Mouse (Mus musculus) stomach, postnatal 0 days (tissue): ENCODE results near the gene Pitx1. TPM values are rescaled to one million over a fixed set of nuclear protein-coding genes. Genes with fewer than 3 reads are reported as not detected.

Experiments used
- ATAC-seq: fragments of 200-750 bp; cut with Nextera tagmentation; 2 replicates; pipeline ENCODE4 v1.8.0; 2017; ENCODE audit not compliant: low FRiP score, low TSS enrichment
- DNase-seq: peaks from one replicate; pipeline ENCODE4 v3.0.0-alpha.2; 2016; ENCODE audit warnings: low spot score
- H3K27ac ChIP-seq: fragments of 300-500 bp; sonication (generic); replicated peaks from 2 replicates; pipeline ENCODE4 v1.5.1; 2014; ENCODE audit warnings: mild to moderate bottlenecking, control low read depth
- H3K27me3 ChIP-seq: fragments of 300-500 bp; sonication (generic); 2 replicates; pipeline ENCODE4 v1.6.1; 2014; ENCODE audit warnings: low read length; ENCODE audit not compliant: control insufficient read depth, insufficient read depth
- H3K36me3 ChIP-seq: fragments of 300-500 bp; sonication (generic); 2 replicates; pipeline ENCODE4 v1.6.1; 2014; ENCODE audit warnings: low read length, mixed read lengths; ENCODE audit not compliant: control insufficient read depth, insufficient read depth
- H3K4me1 ChIP-seq: fragments of 300-500 bp; sonication (generic); replicated peaks from 2 replicates; pipeline ENCODE4 v1.6.1; 2014; ENCODE audit warnings: antibody characterized with exemption; ENCODE audit not compliant: control insufficient read depth, insufficient read depth
- H3K4me2 ChIP-seq: fragments of 300-500 bp; sonication (generic); replicated peaks from 2 replicates; pipeline ENCODE4 v1.6.1; 2014; ENCODE audit warnings: low read depth, mild to moderate bottlenecking, control low read depth, moderate library complexity
- H3K4me3 ChIP-seq: fragments of 300-500 bp; sonication (generic); 2 replicates; pipeline ENCODE4 v1.5.1; 2014; ENCODE audit warnings: low read depth, low read length, control low read depth
- H3K9ac ChIP-seq: fragments of 300-500 bp; sonication (generic); 2 replicates; pipeline ENCODE4 v1.6.1; 2014; ENCODE audit warnings: mild to moderate bottlenecking, low read length, control low read depth, mixed read lengths
- H3K9me3 ChIP-seq: fragments of 300-500 bp; sonication (generic); 2 replicates; pipeline ENCODE4 v1.6.1; 2016; ENCODE audit warnings: low read length; ENCODE audit not compliant: control insufficient read depth
- CTCF ChIP-seq: IDR thresholded peaks from 2 replicates; pipeline ENCODE4 v1.5.1; 2016; ENCODE audit warnings: antibody characterized with exemption, low read depth, mild to moderate bottlenecking, moderate library complexity
- EP300 ChIP-seq: optimal IDR thresholded peaks from 2 replicates; pipeline ENCODE3; 2016; ENCODE audit warnings: antibody characterized with exemption
- WGBS: fragments of 180-500 bp; shearing (Covaris S2); extraction: QIAGEN DNeasy Blood & Tissue Kit; methylation state at CpG from one replicate; pipeline ENCODE4 v1.1.7; 2014; 5-methylcytosine and 5-hydroxymethylcytosine counted together
- polyA plus RNA-seq: library from polyadenylated mRNA; unstranded; fragments of >200 nt; fragmentation: Nextera tagmentation; extraction: Ambion mirVana; gene quantifications from 2 replicates; pipeline ENCODE4 v1.2.1, GENCODE M21; 2015

The Pitx1 gene
- polyA plus RNA-seq, 1 experiment from 2014 or later: 193 TPM

DNA sequence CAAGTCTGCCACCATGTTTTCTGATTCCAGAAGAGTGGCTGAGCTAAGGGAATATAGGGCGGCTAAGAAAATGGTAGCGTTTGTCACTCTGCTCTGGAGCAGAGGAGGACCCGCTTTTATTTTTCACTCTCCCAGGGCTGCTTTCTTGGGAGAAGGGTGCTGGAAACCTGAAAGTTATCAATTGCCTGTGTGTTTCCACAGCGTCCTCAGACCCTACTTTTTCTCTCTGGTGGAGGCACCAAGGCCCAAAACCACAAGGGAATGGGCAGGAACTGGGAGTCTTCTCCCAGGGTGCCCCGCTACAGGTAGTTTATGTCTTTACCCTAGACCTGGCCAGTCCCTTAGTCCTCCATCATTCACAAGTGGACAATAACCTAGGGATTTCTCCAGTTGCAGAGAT is 1.3 kb downstream of the Pitx1 start:
- H3K4me2 ChIP-seq: peak overlapping the region; percentile 81
- 34% methylated on average over 5 of the region's 5 CpGs for WGBS
- H3K9ac ChIP-seq: peak overlapping the region; percentile 98
- 0 out of 2 replicates have a peak, but pooled peaks cover 3% of the 10 kb centered on the region for H3K4me1 ChIP-seq
- DNase-seq (no peak), ATAC-seq (no peak)
- TF ChIP-seq EP300: no peak
- TF ChIP-seq CTCF: no peak
- peak overlapping the region; percentile 67 for H3K27ac ChIP-seq
- H3K9me3 ChIP-seq: no peaks in the 10 kb centered on the region
- peak overlapping the region; percentile 87 for H3K4me3 ChIP-seq
- H3K36me3 ChIP-seq: no peaks in the 10 kb centered on the region
- 0 out of 2 replicates have a peak, but pooled peaks cover 3% of the 10 kb centered on the region for H3K27me3 ChIP-seq

GRCm38 (mm10) chr13:55833921-55834320 is 2.1 kb downstream of the Pitx1 start:
- no peaks in the 10 kb centered on the region for H3K9me3 ChIP-seq
- peak overlapping the region; percentile 81 for H3K4me2 ChIP-seq
- H3K9ac ChIP-seq: peak overlapping the region; percentile 98
- no peaks in the 10 kb centered on the region for H3K36me3 ChIP-seq
- 0 out of 2 replicates have a peak, but pooled peaks cover 3% of the 10 kb centered on the region for H3K27me3 ChIP-seq
- 0 out of 2 replicates have a peak, but pooled peaks cover 3% of the 10 kb centered on the region for H3K4me1 ChIP-seq
- H3K4me3 ChIP-seq: peak overlapping the region; percentile 87
- DNase-seq: no peak
- TF ChIP-seq EP300: no peak
- no peak for TF ChIP-seq CTCF
- peak overlapping the region; percentile 98 for H3K27ac ChIP-seq
- ATAC-seq: no peak
- WGBS: 29% methylated on average over 7 of the region's 7 CpGs

DNA sequence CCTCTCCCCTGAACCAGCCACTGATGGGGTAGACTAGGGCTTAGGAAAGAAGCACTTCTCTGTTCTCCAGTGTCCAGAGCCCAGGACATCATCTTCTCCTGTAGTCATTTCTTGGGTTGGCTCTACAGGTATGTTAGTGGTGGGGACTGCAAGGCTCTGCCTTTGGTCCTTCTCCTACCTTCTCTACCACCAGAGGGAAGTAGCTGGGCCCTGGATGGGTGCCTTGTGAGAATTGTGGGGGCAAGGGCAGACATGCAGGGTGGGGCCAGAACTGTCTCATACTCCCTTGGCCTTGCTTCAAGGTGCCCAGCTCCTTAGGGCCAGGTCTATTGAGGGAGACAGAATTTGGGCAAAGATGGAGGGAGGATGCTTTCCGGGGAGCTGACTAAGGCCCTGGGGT is 3.4 kb downstream of the Pitx1 start:
- H3K4me1 ChIP-seq: 0 out of 2 replicates have a peak, but pooled peaks cover 3% of the 10 kb centered on the region
- peak overlapping the region; percentile 98 for H3K27ac ChIP-seq
- peak overlapping the region; percentile 87 for H3K4me3 ChIP-seq
- 0 out of 2 replicates have a peak, but pooled peaks cover 3% of the 10 kb centered on the region for H3K27me3 ChIP-seq
- TF ChIP-seq CTCF (peak; percentile 58), EP300 (no peak)
- WGBS: 59% methylated on average over 1 of the region's 1 CpGs
- H3K9me3 ChIP-seq: no peaks in the 10 kb centered on the region
- peaks cover 2% of the 10 kb centered on the region for H3K36me3 ChIP-seq
- H3K4me2 ChIP-seq: peak overlapping the region; percentile 81
- ATAC-seq: no peak
- DNase-seq: no peak
- peak overlapping the region; percentile 98 for H3K9ac ChIP-seq

DNA sequence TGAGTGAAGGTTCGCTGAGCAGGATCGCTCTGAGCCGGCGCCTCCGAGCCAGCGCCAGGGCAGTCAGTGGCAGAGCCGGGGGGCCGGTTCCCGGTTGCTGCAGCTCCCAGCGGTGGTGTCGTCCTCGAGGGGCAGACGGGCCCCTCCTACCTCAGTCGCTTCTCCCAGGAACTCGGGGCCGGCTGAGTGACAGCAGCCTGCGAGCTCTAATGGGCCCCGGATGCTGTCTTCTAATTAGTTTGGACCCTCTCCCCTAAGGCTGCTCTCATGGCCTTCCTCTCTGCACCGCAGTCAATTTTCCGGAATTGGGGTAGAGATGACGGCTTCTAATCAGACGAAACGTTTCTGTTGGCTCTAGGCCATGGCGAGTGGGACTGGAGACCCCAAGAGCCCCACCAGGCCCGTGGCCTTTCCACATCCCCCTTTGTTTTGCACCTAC is 4.3 kb downstream of the Pitx1 start:
- Histone ChIP-seq H3K4me1 (0 out of 2 replicates have a peak, but pooled peaks cover 3% of the 10 kb centered on the region), H3K27ac (peak overlapping the region; percentile 98), H3K4me3 (peak overlapping the region; percentile 87), H3K4me2 (peak overlapping the region; percentile 81), H3K27me3 (0 out of 2 replicates have a peak, but pooled peaks cover 3% of the 10 kb centered on the region), H3K9me3 (no peaks in the 10 kb centered on the region), H3K36me3 (peaks cover 2% of the 10 kb centered on the region), H3K9ac (peak overlapping the region; percentile 98)
- ATAC-seq: no peak; the same call in 1 of the 2 replicates
- TF ChIP-seq EP300: no peak
- no peak for TF ChIP-seq CTCF
- WGBS: 17% methylated on average over 21 of the region's 25 CpGs
- no peak for DNase-seq

DNA sequence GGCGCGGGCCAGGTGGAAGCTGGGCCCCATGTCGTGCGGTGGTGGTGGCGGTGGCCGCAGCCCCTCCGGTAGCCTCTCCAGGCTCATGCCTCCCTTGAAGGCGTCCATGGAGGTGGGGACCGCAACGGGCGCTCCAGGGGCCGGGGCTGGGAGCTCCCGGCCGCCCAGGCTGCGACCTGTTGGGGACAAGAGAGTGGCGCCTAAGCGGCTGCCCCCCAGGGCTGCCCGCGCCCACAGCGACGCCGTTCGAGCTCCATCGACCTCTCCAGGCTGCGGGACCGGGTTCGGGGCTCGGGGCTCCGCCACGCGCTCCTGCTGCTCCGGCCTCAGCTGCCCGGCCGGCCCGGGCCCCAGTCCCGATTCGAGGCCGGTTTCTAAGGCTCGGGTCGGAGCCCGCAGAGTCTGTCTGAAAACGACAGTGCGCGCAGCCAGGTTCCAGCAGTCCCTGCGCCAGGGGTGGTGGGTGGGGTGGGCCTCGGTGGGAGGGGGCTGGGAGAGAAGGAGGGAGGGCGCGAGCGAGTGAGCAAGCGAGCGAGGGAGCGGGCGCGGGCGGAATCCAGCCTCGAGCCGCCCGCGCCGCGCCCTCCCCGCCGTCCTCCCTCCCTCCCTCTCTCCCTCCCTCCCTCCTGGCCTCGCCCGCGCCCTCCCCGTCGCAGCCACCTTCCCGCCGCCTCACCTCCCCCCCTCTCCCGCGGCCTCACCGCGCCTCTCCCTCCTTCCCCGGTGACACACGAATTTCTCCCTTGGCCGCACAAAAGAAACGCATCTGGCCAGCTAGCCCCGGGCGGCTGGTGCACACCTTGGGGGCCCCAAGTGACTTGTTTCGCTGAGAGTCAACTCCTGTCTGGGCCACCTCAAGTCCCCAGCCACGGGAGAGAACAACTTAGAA is 4.9 kb downstream of the Pitx1 start:
- 0% methylated on average over 36 of the region's 82 CpGs for WGBS
- peak overlapping the region; percentile 87 for H3K4me3 ChIP-seq
- peak overlapping the region; percentile 98 for H3K9ac ChIP-seq
- peak overlapping the region; percentile 98 for H3K27ac ChIP-seq
- H3K9me3 ChIP-seq: no peaks in the 10 kb centered on the region
- ATAC-seq (peak; percentile 77), DNase-seq (peak; percentile 89)
- H3K36me3 ChIP-seq: peaks cover 4% of the 10 kb centered on the region
- no peak for TF ChIP-seq CTCF
- TF ChIP-seq EP300: no peak
- 0 out of 2 replicates have a peak, but pooled peaks cover 3% of the 10 kb centered on the region for H3K4me1 ChIP-seq
- 0 out of 2 replicates have a peak, but pooled peaks cover 3% of the 10 kb centered on the region for H3K27me3 ChIP-seq
- peak overlapping the region; percentile 81 for H3K4me2 ChIP-seq
